Mouse (Mus musculus) C2C12 (cell line): ENCODE data around the gene Atp1a2.

Experiments
- CTCF ChIP-seq: IDR thresholded peaks from one replicate; pipeline ENCODE4 v1.5.1; 2011; ENCODE audit not compliant: control insufficient read depth, insufficient read depth, insufficient read length
- MYOG ChIP-seq: IDR thresholded peaks from one replicate; pipeline ENCODE4 v1.6.1; 2011; ENCODE audit not compliant: control insufficient read depth, insufficient read length; ENCODE audit errors: extremely low read depth

DNA sequence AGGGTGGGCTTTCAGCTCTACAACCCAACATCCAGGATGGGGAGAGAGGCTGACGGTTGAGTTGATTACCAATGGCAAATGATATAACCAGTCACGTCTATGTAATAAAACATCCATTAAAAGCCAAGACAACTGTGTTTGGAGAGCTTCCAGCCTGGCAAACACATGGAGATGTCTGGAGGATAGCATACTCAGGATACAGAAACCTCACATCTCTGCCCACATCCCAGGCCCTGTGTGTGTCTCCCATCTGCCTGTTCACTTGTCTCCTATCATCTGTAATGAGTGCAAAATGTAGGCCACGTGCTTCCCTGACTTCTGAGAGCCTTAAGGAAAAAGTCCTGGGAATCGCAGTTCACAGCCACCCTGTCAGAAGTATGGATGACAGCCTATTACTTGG lies 50.6 kb downstream of the Atp1a2 start:
- TF ChIP-seq CTCF (no peak), MYOG (no peak)
